Mouse (Mus musculus): ENCODE results near the gene Ifi27l2b.

The Ifi27l2b gene

DNA sequence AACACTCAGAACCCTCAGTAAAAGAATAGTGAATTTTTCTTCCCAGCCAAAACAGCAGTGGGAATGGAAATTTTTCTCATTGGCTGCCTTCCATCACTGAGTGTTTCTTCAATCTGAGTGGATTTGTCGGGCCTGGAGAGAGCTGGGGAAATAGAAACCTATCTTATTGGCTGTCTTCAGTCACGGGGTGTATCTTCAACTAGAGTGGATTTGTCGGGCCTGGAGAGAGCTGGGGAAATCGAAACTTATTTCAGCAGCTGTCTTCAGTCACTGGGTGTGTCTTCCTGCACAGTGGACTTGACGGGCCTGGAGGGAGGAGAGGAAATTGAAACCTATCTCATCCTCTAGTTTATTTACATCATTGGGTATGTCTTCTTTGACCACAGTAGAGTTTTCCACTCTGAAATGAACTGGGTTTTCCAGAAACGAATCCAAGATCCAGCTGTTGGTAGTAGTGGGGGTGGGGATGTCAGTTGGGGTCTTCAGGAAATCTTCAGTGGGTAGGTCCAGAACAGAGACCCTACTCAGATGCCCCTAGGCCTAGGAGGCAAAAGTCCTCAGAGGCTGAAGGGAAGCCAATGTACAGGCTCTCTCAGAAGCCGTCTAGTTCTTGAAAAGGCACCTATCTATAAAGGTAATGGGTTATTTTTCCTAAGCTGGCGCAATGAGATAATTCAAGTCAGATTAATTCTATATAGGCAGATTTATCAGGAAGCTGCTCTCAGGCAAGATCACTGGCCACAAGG lies 22.9 kb downstream of the Ifi27l2b start, which contains the start of gene Ifi27:
Gene Ifi27 (plus strand): TSS at position 226 of the 746 bp plus-strand sequence.
- DNase-seq: peak; percentile 75 to 93

- no peak for DNase-seq
Observed at GRCm38 (mm10) chr12:103433430-103433829, 23.6 kb downstream of the Ifi27l2b start.

DNA sequence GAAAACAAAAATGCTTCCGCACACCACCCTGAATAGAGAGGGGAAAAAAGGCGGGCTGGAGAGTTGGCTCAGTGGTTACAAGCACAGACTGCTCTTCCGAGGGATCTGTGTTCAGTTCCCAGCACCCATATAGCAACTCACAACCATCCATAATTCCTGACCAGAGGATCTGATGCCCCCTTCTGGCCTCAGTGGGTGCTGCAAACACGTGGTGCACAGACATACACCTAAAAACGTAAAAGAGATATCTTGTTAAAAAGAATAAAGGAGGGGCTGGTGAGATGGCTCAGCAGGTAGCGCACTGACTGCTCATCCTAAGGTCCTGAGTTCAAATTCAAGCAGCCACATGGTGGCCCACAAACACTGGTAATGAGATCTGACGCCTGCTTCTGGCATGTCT lies 30.3 kb downstream of the Ifi27l2b start:
- no peak for DNase-seq

GRCm38 (mm10) chr12:103425729-103426470 lies 31.1 kb downstream of the Ifi27l2b start, which contains the start of gene Ddx24:
TSS of gene Ddx24 (minus strand) at chr12:103425830.
- peak; percentile 99 for DNase-seq

GRCm38 (mm10) chr12:103425016-103425728 lies 31.9 kb downstream of the Ifi27l2b start:
- DNase-seq: no peak

GRCm38 (mm10) chr12:103408144-103408543 lies 48.9 kb downstream of the Ifi27l2b start:
- no peak for DNase-seq

DNA sequence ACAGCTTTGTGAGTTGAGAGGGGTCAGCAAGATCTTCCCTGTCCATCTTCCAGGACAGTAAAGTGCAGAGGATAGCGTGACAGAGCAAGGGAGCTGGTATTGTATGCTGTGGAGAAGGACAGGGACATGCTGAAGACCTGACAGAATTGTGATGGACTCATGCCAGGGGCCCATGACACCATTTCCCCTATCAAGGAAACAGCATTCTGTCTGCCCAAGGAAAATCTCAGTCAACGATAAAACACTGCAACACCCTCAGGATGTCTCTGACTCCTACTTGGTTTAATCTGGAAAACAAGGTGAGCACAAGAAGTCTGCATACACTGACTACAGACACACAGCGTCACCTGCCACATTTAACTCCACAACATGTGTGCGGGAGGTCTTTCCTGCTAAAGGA lies 49.3 kb downstream of the Ifi27l2b start, which contains the start of gene 9330161L09Rik:
Gene 9330161L09Rik (minus strand): TSS at position 101 of the 400 bp plus-strand sequence.
- no peak for DNase-seq

DNA sequence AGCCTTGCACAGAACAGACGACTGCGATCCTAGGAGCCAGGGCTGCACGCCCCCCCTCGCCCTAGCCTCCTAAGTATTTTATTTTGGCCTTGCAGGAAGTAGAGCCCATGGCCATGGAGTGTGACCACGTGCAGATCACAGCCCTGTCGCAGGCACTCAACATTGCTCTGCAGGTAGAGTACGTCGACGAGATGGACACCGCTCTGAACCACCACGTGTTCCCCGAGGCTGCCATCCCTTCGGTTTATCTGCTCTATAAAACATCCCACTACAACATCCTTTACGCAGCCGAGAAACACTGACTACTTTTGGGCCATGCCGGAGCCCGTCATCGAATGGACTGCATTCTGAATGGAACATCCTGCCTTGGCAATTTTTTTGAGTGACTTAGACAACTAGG lies 52.9 kb downstream of the Ifi27l2b start:
- no peak for DNase-seq

All from kidney, postnatal 36 days (tissue).